Mouse (Mus musculus): ENCODE data around the gene Fam98a. TPM values are rescaled to one million over a fixed set of nuclear protein-coding genes. Genes with fewer than 3 reads are reported as not detected.
A peak's percentile ranks its signal among the peaks of the same experiment; 100 is the strongest.

Gene Fam98a
- polyA plus RNA-seq, 1 experiment = 94.7 TPM

- peaks cover 2% of the 10 kb centered on the region for H3K4me1 ChIP-seq (ENCODE audit: control insufficient read depth, insufficient read depth, low read length)
- TF ChIP-seq CTCF (IDR thresholded peaks at IDR 0.05; ENCODE audit: borderline replicate concordance, insufficient read depth, low read length) (no peak), POLR2A (IDR thresholded peaks at IDR 0.05; ENCODE audit: low read depth, low read length) (no peak)
- no peak overlapping the region for H3K27ac ChIP-seq (ENCODE audit: insufficient read depth, low read length)
- H3K4me3 ChIP-seq (ENCODE audit: insufficient read depth, low read length) = no peak overlapping the region
These were observed 12.6 kb downstream of the Fam98a start for GRCm38 (mm10) chr17:75539130-75539529.

- H3K4me1 ChIP-seq (ENCODE audit: control insufficient read depth, insufficient read depth, low read length) = peaks cover 2% of the 10 kb centered on the region
- TF ChIP-seq CTCF (IDR thresholded peaks at IDR 0.05; ENCODE audit: borderline replicate concordance, insufficient read depth, low read length) = no peak
- TF ChIP-seq POLR2A (IDR thresholded peaks at IDR 0.05; ENCODE audit: low read depth, low read length) = no peak
- H3K4me3 ChIP-seq (ENCODE audit: insufficient read depth, low read length) = no peak overlapping the region
- H3K27ac ChIP-seq (ENCODE audit: insufficient read depth, low read length) = no peak overlapping the region
These were observed 13.3 kb downstream of the Fam98a start for GRCm38 (mm10) chr17:75538431-75538830.

- Histone ChIP-seq H3K4me1 (ENCODE audit: control insufficient read depth, insufficient read depth, low read length) (peaks cover 2% of the 10 kb centered on the region), H3K27ac (ENCODE audit: insufficient read depth, low read length) (no peak overlapping the region), H3K4me3 (ENCODE audit: insufficient read depth, low read length) (no peak overlapping the region)
- TF ChIP-seq CTCF (IDR thresholded peaks at IDR 0.05; ENCODE audit: borderline replicate concordance, insufficient read depth, low read length) (no peak), POLR2A (IDR thresholded peaks at IDR 0.05; ENCODE audit: low read depth, low read length) (no peak)
These were observed 14.7 kb downstream of the Fam98a start for GRCm38 (mm10) chr17:75537050-75537445.

GRCm38 (mm10) chr17:75536396-75537049, 15.2 kb downstream of the Fam98a start:
- Histone ChIP-seq H3K27ac (ENCODE audit: insufficient read depth, low read length) (0 out of 2 replicates have a peak overlapping the region, but pooled peaks have one; percentile 10), H3K4me1 (ENCODE audit: control insufficient read depth, insufficient read depth, low read length) (peaks cover 2% of the 10 kb centered on the region), H3K4me3 (ENCODE audit: insufficient read depth, low read length) (no peak overlapping the region)
- TF ChIP-seq POLR2A (IDR thresholded peaks at IDR 0.05; ENCODE audit: low read depth, low read length) (no peak), CTCF (IDR thresholded peaks at IDR 0.05; ENCODE audit: borderline replicate concordance, insufficient read depth, low read length) (no peak)

- TF ChIP-seq CTCF (IDR thresholded peaks at IDR 0.05; ENCODE audit: borderline replicate concordance, insufficient read depth, low read length) (no peak), POLR2A (IDR thresholded peaks at IDR 0.05; ENCODE audit: low read depth, low read length) (no peak)
- H3K4me3 ChIP-seq (ENCODE audit: insufficient read depth, low read length) = no peak overlapping the region
- peaks cover 2% of the 10 kb centered on the region for H3K4me1 ChIP-seq (ENCODE audit: control insufficient read depth, insufficient read depth, low read length)
- no peak overlapping the region for H3K27ac ChIP-seq (ENCODE audit: insufficient read depth, low read length)
These were observed 16.1 kb downstream of the Fam98a start for GRCm38 (mm10) chr17:75535612-75536011.

- H3K27ac ChIP-seq (ENCODE audit: insufficient read depth, low read length) = no peak overlapping the region
- H3K4me1 ChIP-seq (ENCODE audit: control insufficient read depth, insufficient read depth, low read length) = no peaks in the 10 kb centered on the region
- no peak for TF ChIP-seq POLR2A (IDR thresholded peaks at IDR 0.05; ENCODE audit: low read depth, low read length)
- no peak overlapping the region for H3K4me3 ChIP-seq (ENCODE audit: insufficient read depth, low read length)
These were observed 17.3 kb downstream of the Fam98a start for GRCm38 (mm10) chr17:75534314-75535020.

DNA sequence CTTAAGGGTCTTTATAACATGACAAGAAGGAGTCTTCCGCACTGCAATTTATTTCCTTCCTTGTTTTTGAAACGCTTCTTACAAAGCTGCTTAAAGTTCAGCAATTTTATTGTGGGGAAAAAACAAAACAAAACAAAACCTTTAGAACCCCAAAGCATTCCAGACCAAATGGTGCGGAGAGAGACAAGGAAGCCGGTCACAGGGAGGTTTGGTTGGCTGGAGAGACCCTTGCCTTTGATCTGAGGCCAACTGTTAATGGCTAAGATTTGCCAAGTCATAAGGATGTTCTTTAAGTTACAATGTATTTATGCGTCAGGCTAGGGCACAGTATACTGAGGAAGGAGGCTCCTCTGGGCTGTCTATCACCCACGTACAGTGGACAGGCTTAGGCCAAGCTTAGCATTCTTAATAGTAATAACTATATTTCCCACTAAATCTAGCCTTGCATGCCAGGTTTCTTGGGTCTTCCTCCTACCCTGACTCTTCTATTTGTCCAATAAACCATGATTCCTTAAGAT, 19.2 kb downstream of the Fam98a start:
- H3K4me1 ChIP-seq (ENCODE audit: control insufficient read depth, insufficient read depth, low read length) = no peaks in the 10 kb centered on the region
- no peak overlapping the region for H3K27ac ChIP-seq (ENCODE audit: insufficient read depth, low read length)
- no peak overlapping the region for H3K4me3 ChIP-seq (ENCODE audit: insufficient read depth, low read length)
- TF ChIP-seq CTCF (IDR thresholded peaks at IDR 0.05; ENCODE audit: borderline replicate concordance, insufficient read depth, low read length) = no peak
- TF ChIP-seq POLR2A (IDR thresholded peaks at IDR 0.05; ENCODE audit: low read depth, low read length) = no peak

DNA sequence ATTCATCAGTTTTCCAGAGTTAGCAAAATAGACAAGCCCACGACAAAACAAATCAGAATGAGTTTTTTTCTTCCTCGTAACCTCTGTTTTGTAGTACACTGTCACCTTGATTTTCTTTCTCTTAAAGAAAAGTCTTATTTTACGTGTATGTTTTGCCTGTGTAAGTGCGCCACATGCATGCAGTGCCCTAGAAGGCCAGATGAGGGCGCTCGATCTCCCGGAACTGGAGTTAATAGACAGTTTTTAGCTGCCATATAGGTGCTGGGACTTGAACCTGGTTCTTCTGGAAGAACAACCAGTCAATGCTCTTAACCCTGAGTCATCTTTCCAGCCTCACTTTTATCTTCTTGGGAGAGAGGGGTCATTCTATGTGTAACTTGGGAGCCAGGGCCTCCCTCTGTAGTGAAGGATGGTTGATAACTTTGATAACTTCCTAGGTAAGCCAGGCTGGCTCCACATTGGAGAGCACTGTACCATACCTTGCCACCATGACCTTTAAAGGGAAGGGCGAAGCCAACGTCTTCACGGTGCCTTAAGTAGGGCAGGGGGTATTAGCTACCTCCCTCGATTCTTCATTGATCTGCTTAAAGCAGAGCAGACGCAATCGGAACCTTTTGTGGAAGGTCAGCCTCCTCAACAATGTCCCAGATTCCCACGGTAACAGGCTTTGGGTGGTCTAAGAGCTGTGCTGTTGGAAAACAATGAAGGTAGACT, 22.4 kb downstream of the Fam98a start:
- no peak overlapping the region for H3K4me3 ChIP-seq (ENCODE audit: insufficient read depth, low read length)
- TF ChIP-seq POLR2A (IDR thresholded peaks at IDR 0.05; ENCODE audit: low read depth, low read length) (no peak), CTCF (IDR thresholded peaks at IDR 0.05; ENCODE audit: borderline replicate concordance, insufficient read depth, low read length) (no peak)

DNA sequence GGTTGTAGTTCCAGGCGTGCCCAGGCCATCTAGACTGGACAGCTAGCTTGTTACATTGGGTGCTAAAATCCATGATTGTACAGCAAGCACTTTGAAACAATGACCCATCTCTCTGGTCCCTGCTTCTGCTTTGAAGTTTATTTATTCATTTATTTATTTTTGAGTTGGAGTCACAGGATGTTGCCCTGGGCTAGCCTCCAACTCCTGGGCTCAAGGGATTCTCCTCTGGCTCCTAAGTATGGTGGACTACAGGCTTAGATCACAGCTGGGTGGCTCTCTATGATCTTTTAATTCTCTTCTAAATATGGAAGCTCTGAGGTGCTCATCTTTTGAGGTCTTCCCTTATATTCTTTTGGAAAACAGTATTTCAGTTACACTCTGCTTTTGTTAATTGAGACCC, 25.3 kb downstream of the Fam98a start:
- H3K4me1 ChIP-seq (ENCODE audit: control insufficient read depth, insufficient read depth, low read length) = no peaks in the 10 kb centered on the region
- TF ChIP-seq CTCF (IDR thresholded peaks at IDR 0.05; ENCODE audit: borderline replicate concordance, insufficient read depth, low read length) (no peak), POLR2A (IDR thresholded peaks at IDR 0.05; ENCODE audit: low read depth, low read length) (no peak)
- no peak overlapping the region for H3K4me3 ChIP-seq (ENCODE audit: insufficient read depth, low read length)
- H3K27ac ChIP-seq (ENCODE audit: insufficient read depth, low read length) = no peak overlapping the region

More for the DNA sequence above, 22.4 kb downstream of the Fam98a start:
- no peaks in the 10 kb centered on the region for H3K4me1 ChIP-seq (ENCODE audit: control insufficient read depth, insufficient read depth, low read length)
- H3K27ac ChIP-seq (ENCODE audit: insufficient read depth, low read length) = no peak overlapping the region
